Mouse (Mus musculus) ovary, adult 10 weeks (tissue): Measurements from ENCODE around the gene Mcl1. TPM values are rescaled to one million over a fixed set of nuclear protein-coding genes. Genes with fewer than 3 reads are reported as not detected.

Source experiments
- polyA plus RNA-seq: library from polyadenylated mRNA; stranded (reverse); fragments of 350-450 nt; fragmentation: Illumina TruSeq; extraction: RNeasy Lipid Tissue Mini Kit (QIAGEN cat#74804); gene quantifications from one replicate; pipeline ENCODE4 v1.2.3, GENCODE M21; 2014

Gene Mcl1
- polyA plus RNA-seq: 288 TPM

GRCm38 (mm10) chr3:95658236-95658867 lies at the start of gene Mcl1:
Gene Mcl1, plus strand, starts transcription at chr3:95658788.

GRCm38 (mm10) chr3:95624628-95625503 lies 33.7 kb upstream of the Mcl1 start, which contains the start of gene Ensa:
Gene Ensa, plus strand, starts transcription at chr3:95624993.

GRCm38 (mm10) chr3:95687524-95688421 lies 29.2 kb downstream of the Mcl1 start, which contains the start of gene Adamtsl4:
Gene Adamtsl4, minus strand, starts transcription at chr3:95687917.

Other genes with a start within 250 kb of the Mcl1 start
- gene Arnt, start 224.4 kb upstream of the Mcl1 start, polyA plus RNA-seq: 79.1 TPM
- 8.8 TPM for gene Ctsk, start 159.5 kb upstream of the Mcl1 start, polyA plus RNA-seq
- gene Ctss, start 132.0 kb upstream of the Mcl1 start, polyA plus RNA-seq: 290 TPM
- gene Hormad1, start 99.1 kb upstream of the Mcl1 start, polyA plus RNA-seq: not detected
- gene Golph3l, start 69.9 kb upstream of the Mcl1 start, polyA plus RNA-seq: 138 TPM
- 38.7 TPM for gene Ensa, start 33.8 kb upstream of the Mcl1 start, polyA plus RNA-seq
- 0.51 TPM for gene Adamtsl4, start 29.1 kb downstream of the Mcl1 start, polyA plus RNA-seq
- 5.2 TPM for gene Ecm1, start 80.8 kb downstream of the Mcl1 start, polyA plus RNA-seq
- gene Tars2, start 101.4 kb downstream of the Mcl1 start, polyA plus RNA-seq: 10.5 TPM
- 90.5 TPM for gene Rprd2, start 160.1 kb downstream of the Mcl1 start, polyA plus RNA-seq
- gene Prpf3, start 197.1 kb downstream of the Mcl1 start, polyA plus RNA-seq: 31.2 TPM
- gene Mrps21, start 212.7 kb downstream of the Mcl1 start, polyA plus RNA-seq: 10.7 TPM
- gene Ciart, start 223.5 kb downstream of the Mcl1 start, polyA plus RNA-seq: 2.7 TPM
- 70.0 TPM for gene BC028528, start 233.2 kb downstream of the Mcl1 start, polyA plus RNA-seq
- gene Aph1a, start 235.2 kb downstream of the Mcl1 start, polyA plus RNA-seq: 29.7 TPM
- 157 TPM for gene Car14, start 245.9 kb downstream of the Mcl1 start, polyA plus RNA-seq